Mouse (Mus musculus) frontal cortex, adult 2 months (tissue): ENCODE results near the gene Matn1. TPM values are rescaled to one million over a fixed set of nuclear protein-coding genes. Genes with fewer than 3 reads are reported as not detected.

Experiments used
- DNase-seq, 2 experiments: peaks; one replicate each; pipeline ENCODE4 v3.0.0; 2022; ENCODE audit warnings: low spot score in 1 of 2; ENCODE audit errors: extremely low spot score in 1 of 2
- polyA plus RNA-seq: library from polyadenylated mRNA; depleted of rRNA; stranded (reverse); fragments of >200 nt; gene quantifications from 2 replicates; pipeline ENCODE4 v1.2.3, GENCODE M21; 2012; rRNA removed

Gene Matn1
- polyA plus RNA-seq, result 0.65 and 0.82 TPM in 2 replicates

DNA sequence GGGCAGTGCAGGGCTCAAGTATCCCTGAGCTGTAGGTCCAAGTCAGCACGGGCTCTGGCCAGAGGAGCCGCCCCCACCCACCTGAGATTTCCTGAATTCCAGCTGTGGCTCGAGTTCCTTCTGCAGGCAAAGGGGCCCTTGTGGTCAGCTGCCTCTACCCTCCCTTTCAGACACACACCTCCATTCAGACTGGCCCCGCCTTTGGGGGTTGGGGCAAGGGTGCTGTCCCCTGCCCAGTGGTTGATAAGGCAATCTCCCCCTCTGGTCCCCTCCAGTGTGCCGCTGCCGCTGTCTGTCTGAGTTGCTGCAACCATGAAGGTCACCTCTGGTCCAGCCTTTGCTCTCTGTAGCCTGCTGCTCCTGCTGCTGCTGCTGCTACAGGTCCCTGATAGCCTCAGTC is at the start of gene Matn1:
TSS of gene Matn1 (plus strand) at position 274 of the 400 bp plus-strand sequence.
- no peak for DNase-seq

DNA sequence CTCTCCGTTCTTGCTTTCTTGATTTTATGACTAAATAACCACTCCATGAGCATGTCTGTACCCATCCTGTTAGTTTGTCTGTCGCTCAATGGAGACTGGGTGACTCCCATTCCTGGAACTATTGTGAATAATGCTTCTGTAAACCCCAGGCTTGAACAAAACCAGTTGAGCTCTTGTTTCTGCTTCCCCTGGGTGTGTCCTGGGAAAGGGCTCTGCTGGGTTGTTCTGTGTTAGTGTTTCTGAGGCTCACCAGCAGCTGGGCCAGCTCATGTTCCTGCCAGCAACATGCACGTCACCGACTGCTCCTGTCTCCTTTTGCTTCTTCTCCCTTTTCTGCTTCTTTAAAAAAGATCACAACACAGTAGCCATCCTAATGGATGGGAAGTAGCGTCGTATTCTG is 48.5 kb upstream of the Matn1 start:
- no peak for DNase-seq

- DNase-seq, result peak in 1 of 2 experiments; percentile 65
Measured at GRCm38 (mm10) chr4:130896372-130896771, 47.8 kb upstream of the Matn1 start.

GRCm38 (mm10) chr4:130899383-130899781 is 44.8 kb upstream of the Matn1 start:
- DNase-seq, result no peak

GRCm38 (mm10) chr4:130899782-130900427 is 44.3 kb upstream of the Matn1 start:
- no peak for DNase-seq

- DNase-seq, result no peak
Measured at GRCm38 (mm10) chr4:130900746-130901145, 43.4 kb upstream of the Matn1 start.

- DNase-seq, result no peak
Measured at GRCm38 (mm10) chr4:130902289-130902781, 41.9 kb upstream of the Matn1 start.

DNA sequence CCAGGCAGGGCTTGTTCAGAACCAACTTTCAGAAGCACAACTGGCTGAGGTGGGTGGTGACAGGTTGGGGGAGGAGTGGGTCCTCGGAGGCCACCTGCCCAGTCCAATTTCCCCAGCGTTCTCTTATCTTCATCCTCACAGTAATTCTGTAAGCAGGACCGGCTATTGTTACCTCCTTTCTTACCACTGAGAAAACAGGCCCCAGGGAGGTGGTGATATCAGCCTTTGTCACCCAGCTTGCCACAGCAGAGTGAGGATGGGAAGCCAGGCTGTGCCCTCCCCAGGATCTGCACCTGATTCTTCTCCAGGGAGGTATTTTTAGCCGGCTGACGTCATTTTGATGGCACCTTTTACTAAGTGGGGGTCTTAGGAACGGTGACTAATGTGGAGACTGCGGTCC is 39.2 kb upstream of the Matn1 start:
- no peak for DNase-seq

- no peak for DNase-seq
Measured at GRCm38 (mm10) chr4:130905882-130906281, 38.3 kb upstream of the Matn1 start.

DNA sequence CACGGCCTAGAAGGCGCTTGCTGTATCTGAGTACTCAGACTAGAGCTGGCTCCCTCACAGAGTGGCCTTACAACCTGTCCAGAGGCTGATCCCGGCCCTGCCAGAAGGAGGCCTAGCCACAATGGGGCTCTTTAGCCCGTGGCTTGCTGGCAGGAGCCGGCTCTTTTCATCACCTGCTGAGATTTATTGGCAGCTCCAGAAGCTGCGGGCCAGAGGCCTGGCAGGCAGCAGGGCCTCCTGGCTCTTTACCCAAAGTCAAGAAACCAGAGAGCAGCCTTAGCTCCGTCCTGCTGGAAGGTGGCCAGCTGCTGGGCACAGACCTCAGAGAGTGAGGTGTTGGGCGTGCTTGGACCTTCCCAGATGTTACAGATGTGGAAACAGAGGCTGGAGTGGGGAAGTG is 37.9 kb upstream of the Matn1 start:
- peak in 1 of 2 experiments; percentile 31 for DNase-seq

DNA sequence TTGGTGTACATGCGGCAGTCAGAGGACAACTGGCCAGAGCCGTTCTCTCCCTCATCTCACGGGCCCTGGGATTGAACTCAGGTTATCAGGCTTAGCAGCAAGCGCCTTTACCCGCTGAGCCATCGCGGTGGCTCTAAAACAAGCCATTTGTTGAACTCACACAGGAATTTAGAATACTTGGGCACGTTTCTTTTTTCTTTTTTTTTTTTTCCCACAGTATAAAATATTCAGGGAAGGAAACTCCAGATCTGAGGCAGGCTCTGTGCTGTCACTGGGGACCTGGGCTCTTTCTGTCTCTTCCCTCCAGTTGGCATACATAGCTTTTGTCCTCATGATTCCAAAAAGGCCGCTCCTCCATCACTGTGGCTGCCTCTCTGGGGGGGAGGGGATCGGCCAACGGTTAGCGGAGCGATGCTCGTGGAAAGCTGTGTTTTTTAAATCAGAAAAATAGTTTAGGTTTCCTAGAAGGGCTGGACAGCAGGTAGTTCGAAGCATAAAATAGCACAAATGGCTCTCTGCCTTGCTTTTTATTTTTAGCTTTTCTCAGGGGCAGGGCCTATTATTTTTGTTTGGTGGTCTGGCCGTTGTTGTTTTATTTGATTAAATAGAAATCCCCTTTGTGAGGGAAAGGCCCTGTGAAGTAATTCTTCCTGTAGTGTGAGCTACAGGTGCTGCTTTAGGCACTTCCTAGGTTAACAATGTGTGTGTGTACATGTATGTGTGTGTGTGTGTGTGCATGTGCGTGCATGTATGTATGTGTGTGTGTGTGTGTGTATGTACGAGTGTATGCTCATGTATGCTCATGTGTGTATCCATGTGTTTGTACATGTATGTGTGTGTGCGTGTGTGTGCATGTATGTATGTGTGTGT is 36.8 kb upstream of the Matn1 start:
- no peak for DNase-seq

- DNase-seq, result no peak
Measured at GRCm38 (mm10) chr4:130908133-130908532, 36.1 kb upstream of the Matn1 start.

GRCm38 (mm10) chr4:130909167-130909874 is 34.9 kb upstream of the Matn1 start:
- DNase-seq, result peak; percentile 49 to 82

- no peak for DNase-seq
Measured at GRCm38 (mm10) chr4:130910666-130911065, 33.5 kb upstream of the Matn1 start.

- DNase-seq, result no peak
Measured at GRCm38 (mm10) chr4:130912626-130913025, 31.6 kb upstream of the Matn1 start.

GRCm38 (mm10) chr4:130913077-130913476 is 31.1 kb upstream of the Matn1 start, which contains the start of gene Laptm5:
Gene Laptm5, plus strand, starts transcription at chr4:130913125.
- DNase-seq, result no peak

DNA sequence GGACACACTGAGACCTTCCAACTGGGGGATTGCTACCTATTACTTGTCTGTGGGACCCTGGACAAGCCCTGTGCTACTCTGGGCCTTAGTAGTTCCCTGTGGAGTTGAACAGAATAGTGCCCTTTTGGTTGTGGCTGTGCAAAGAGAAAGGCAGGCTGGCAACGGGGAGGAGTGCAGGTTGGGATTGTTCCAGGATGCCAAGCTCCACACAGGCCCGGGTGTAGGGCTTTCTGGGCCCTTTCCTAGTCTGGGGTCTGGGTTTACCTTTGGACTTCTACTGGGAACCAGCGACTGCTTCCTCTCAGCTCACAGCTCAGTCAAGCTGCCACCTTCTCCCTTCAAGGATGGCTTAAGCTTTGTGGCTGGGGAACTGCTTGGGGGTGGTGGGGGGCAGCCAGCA is 30.7 kb upstream of the Matn1 start:
- DNase-seq, result no peak

- DNase-seq, result no peak
Measured at GRCm38 (mm10) chr4:130914011-130914410, 30.2 kb upstream of the Matn1 start.

DNA sequence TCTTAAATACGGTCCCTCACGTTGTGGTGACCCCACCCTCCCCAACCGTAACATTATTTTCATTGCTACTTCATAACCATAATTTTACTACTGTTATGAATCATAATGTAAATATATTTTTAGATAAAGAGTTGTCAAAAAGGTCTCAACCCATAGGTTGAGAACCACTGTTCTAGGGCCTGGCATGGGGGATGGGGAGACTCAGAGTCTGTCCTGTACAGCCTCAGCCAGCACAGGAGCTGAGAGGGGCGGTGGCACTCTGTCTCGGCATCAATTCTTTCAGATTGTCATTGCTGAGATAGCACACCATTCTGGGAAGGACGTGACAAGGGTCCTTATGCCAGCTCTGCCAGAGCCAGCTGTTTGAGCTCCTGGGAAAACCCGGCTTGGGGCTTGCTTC is 29.7 kb upstream of the Matn1 start:
- DNase-seq, result no peak

- no peak for DNase-seq
Measured at GRCm38 (mm10) chr4:130915006-130915667, 29.0 kb upstream of the Matn1 start.

GRCm38 (mm10) chr4:130915668-130916035 is 28.5 kb upstream of the Matn1 start:
- no peak for DNase-seq
